Mouse (Mus musculus) naive thymus-derived CD4-positive, alpha-beta T cell, adult 2 months (primary cell): ENCODE measurements around the gene Lmtk2.

Source experiments
- DNase-seq: peaks from one replicate; pipeline ENCODE4 v3.0.0-alpha.2; 2011; ENCODE audit warnings: low read depth

Gene Lmtk2

GRCm38 (mm10) chr5:144178216-144178615 lies 78.0 kb downstream of the Lmtk2 start:
- DNase-seq: no peak

- no peak for DNase-seq
Measured at GRCm38 (mm10) chr5:144181249-144181648, 81.0 kb downstream of the Lmtk2 start.

GRCm38 (mm10) chr5:144182542-144183247 lies 82.5 kb downstream of the Lmtk2 start:
- no peak for DNase-seq

DNA sequence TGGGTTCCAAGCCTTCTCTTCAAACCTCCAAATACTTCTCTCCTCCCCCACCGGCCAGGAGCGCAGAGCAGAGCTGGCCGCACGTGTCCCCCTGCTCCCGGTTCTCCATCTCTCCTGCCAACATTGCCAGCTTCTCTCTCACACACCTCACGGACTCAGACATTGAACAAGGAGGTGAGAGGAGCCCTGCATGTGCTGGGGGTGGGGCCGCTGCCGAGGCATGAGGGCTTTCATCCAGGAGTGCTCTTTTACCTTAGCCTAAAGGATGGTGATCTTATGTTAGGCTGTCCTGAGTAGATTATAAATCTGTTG lies 83.0 kb downstream of the Lmtk2 start:
- no peak for DNase-seq

- no peak for DNase-seq
Measured at GRCm38 (mm10) chr5:144183647-144184335, 83.6 kb downstream of the Lmtk2 start.

DNA sequence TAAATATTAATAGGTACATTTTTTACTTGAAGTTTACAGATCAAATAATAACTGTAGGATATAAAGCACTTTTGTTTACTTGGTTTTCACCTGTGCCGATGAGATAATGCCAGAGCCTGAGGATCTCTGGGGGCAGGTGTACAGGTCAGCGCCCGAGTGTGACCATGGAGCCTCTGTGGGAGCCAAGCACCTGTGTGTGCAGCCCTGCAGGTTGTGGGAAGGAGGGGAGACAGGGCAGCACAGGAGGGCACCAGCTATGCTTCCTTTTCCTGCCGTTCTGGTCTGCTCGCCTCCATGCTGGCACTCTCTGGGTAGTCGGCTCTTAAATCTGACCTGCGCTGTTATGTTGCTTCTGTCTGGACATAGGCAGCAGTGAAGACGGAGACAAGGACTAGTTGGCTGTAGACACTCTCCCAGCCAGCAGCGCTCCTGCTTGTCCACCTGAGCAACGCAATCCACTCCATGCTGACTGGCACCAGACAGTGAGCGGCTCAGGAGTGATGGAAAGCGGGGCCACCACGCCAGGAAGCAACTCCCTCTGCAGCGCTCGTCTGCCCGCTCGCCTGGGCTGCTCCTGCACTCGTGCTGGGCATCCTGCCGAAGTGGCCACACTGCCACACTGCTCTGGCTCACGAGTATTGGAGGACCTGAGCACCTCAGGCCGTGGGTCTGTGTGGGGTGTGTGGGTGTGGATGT lies 84.3 kb downstream of the Lmtk2 start:
- DNase-seq: no peak

- DNase-seq: no peak
Measured at GRCm38 (mm10) chr5:144188422-144188821, 88.2 kb downstream of the Lmtk2 start.

DNA sequence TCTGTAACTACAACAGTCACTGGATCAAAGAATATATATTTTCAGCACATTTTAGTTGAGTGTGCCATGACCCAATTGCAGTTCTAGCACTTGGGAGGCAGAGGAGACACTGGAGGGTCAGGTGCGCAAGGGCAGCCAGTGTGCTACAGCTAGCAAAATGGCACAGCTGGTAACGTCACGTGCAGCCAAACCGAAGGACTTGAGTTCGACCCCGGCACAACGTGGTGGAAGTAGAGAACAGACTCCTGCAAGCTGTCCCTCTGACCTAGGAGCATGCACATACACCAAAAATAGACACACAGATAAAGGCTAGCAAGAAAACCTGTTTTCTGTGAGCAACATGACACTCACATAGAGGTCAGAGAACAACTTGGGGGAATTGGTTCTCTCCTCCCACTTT lies 89.1 kb downstream of the Lmtk2 start:
- DNase-seq: no peak

DNA sequence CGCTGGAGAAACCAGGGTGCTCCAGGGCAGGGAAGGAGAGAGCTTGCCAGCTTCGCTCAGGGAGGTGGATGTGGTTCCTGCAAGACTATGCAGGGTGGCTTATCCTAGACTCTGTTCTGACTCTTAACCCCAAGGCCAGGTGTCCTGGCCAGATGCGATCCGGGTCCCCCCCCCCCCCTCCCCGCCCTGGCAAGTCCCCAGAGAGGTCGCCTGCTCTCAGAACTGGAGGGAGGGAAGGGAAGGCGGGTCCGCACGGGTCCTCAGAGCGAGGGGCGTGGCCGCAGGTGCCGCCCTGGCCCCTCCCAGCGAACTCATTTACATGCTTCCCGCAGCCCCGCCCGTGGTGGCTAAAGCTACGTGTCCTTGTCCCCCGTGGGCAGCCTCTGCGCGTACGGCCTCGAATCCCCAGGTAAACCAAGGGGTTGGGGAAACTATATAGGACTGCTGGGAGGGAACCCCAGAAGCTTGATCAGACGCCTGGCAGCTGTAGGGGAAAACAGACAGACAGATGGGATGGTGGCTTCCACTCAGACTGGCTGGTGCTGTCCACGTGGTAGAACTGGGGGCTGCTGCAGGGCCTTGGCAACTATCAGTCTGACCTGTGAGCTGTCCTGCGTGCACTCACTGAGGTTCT lies 89.8 kb downstream of the Lmtk2 start, which contains the start of gene Bhlha15:
Gene Bhlha15 (plus strand): TSS at position 337 of the 634 bp plus-strand sequence.
- peak; percentile 52 for DNase-seq

- DNase-seq: no peak
Measured at GRCm38 (mm10) chr5:144191026-144191425, 90.8 kb downstream of the Lmtk2 start.

DNA sequence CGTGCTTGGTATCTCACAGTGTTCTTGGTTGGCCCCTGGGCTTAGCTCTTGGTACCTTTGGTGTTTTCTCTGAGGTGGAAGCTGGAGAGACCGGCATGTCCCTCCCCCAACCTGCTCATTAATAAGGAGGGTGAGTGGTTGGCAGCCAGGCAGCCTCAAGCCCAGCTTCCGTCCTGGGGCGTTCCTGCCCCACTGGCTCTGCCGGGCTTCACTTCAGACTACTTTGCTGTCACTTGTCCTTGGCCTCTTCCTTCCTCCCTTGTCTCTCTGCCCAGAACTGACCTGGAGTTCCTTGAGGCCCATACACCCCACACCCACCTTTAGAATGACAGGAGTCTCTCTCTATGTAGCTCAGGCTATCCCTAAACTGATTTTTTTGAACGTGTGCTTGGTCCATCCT lies 92.4 kb downstream of the Lmtk2 start:
- DNase-seq: peak; percentile 6

- DNase-seq: no peak
Measured at GRCm38 (mm10) chr5:144194416-144194815, 94.2 kb downstream of the Lmtk2 start.

DNA sequence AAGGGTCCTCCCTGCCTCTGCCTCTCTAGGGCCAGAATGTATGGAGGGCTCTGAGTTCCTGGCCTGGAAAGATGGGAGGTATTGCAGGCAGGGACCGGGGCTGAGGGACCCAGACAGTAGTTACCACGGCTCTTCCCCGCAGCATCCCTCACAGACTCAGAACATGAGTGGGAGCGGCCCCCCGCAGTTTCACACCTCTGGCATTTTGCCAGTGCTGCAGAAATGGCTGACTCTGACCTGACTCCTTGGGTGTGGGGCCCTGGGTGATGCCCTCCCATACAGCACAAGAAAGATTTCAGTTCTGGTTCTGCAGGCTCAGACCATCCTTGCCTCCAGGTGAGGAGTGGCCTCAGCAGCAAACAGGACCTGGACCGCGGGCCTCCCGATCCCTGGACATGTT lies 95.3 kb downstream of the Lmtk2 start:
- peak; percentile 2 for DNase-seq

DNA sequence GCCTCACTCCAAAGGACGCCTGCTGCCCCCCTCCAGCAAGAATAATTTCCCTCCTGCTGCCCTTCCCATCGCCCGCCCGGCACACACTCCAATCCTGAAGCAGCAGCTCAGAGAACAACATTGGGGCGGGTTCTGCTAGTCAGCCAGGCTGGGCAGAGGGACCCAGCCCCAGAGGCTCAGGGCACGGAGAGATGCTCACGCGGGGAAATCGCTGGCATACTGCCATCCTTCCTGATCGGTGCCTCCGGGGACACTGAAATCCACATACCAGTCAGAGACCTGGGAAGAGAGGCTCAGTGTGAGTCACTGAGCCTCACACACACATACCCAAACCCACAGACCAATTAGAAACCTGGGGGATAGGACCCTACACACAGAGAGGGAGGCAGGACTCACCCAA lies 100.4 kb downstream of the Lmtk2 start:
- no peak for DNase-seq

DNA sequence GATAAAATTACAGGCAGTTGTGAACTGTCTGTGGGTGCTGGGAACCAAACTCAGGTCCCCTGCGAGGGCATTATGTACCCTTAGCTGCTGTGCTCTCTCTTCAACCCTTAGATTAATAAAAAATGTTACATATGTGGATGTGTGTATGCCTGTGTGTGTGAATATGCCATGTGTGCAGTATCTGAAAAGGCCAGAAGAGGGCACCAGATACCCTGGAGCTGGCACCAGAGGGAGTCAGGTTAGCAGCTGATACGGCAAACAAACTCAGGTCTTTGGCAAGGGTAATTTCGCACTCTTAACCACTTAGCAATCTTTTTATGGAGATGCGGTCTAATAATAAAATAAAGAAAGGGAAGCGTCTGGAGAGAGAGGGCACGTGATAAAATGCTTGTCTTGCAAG lies 102.2 kb downstream of the Lmtk2 start:
- DNase-seq: peak; percentile 51

DNA sequence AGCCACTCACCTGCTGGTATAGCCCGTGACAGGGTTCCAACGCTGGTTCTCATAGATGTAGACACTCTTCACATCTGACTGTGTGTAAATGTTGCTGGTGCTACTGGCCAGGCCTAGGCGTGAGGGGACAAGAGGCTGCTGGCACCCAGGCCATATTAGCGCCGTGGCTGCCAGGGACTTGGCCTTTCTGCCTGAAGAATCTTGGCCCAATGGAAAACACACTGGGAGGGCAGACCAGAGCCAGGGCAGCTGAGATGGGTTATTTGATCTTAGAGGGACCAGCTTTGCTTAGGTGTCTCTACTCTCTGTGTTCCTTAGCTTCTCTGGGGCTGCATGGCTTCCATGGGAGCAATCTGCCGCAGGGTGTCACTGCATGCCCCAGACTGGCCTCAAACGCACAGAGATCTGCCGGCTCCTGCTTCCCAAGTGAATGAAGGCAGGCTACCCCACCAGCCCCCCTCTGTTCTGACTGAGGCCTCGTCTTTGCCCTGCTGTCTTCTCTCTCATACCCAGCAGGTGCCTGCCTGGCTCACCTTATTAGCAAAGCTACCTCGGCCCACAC lies 103.2 kb downstream of the Lmtk2 start:
- no peak for DNase-seq

GRCm38 (mm10) chr5:144204303-144204702 lies 104.1 kb downstream of the Lmtk2 start:
- DNase-seq: no peak

DNA sequence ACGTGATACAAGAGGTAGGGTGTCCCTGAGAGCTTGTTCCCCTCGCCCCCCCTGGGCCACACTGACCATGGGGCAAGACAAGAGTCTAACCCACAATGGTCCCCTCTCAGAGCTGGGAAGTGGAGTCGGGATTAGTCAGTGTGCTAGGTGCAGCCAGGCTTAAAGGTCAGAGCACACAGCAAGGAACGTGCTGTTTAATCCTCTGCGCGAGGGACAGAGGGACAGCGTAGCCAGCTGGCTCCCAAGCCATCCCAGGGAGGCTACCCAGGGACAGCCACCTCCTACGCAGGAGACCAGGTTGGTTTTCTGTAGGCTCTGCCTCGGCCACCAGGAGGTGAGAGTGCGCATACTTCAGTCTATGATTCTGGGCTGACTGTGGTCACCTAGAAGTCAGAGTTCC lies 104.7 kb downstream of the Lmtk2 start:
- no peak for DNase-seq

DNA sequence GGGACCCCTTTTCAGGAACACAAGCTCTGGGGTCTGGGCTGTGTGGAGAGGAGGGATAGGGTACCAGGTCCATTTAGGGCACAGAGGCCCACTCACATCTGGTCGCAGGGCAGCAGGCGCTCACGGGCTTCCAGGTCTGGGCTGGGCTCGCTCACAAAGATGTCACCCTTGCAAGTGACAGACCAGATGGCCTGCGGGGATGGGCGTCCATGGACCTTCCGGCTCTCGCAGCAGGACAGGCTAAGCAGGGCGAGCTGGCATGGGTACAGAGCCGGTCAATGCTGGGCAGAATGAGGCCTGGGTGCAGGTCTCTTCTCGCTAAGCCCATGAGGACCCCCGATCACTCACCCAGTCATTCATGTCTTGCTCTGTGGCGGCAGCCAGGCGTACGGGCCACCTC lies 105.8 kb downstream of the Lmtk2 start:
- DNase-seq: no peak

GRCm38 (mm10) chr5:144207478-144207877 lies 107.2 kb downstream of the Lmtk2 start:
- DNase-seq: peak; percentile 59

GRCm38 (mm10) chr5:144214453-144214852 lies 114.2 kb downstream of the Lmtk2 start:
- peak; percentile 67 for DNase-seq

DNA sequence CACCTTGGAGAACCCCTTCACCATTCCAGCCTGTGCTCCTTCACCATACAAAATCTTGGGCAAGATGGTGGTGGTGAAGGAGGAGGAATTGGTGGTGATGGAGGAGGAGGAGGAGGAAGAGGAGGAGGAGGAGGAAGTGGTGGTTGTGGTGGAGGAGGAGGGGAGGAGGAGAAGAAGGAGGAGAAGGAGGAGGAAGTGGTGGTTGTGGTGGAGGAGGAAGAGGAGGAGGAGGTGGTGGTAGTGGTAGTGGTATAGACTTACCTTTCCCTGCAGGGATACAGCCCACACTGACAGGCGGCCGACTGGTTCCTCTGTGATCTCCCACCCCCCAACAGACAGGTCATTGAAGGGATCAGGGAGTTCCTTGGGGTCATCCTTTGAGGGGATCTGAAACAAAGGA lies 115.8 kb downstream of the Lmtk2 start:
- DNase-seq: no peak
